Mouse (Mus musculus) kidney, adult 10 weeks (tissue): ENCODE measurements around the gene Gm43720. TPM values are rescaled to one million over a fixed set of nuclear protein-coding genes. Genes with fewer than 3 reads are reported as not detected.

Experiments used
- polyA plus RNA-seq: library from polyadenylated mRNA; stranded (reverse); fragments of 350-450 nt; fragmentation: Illumina TruSeq; extraction: RNeasy Lipid Tissue Mini Kit (QIAGEN cat#74804); gene quantifications from one replicate; pipeline ENCODE4 v1.2.3, GENCODE M21; 2014; ENCODE audit warnings: low read depth, low replicate concordance

Gm43720 gene
- not detected for polyA plus RNA-seq

DNA sequence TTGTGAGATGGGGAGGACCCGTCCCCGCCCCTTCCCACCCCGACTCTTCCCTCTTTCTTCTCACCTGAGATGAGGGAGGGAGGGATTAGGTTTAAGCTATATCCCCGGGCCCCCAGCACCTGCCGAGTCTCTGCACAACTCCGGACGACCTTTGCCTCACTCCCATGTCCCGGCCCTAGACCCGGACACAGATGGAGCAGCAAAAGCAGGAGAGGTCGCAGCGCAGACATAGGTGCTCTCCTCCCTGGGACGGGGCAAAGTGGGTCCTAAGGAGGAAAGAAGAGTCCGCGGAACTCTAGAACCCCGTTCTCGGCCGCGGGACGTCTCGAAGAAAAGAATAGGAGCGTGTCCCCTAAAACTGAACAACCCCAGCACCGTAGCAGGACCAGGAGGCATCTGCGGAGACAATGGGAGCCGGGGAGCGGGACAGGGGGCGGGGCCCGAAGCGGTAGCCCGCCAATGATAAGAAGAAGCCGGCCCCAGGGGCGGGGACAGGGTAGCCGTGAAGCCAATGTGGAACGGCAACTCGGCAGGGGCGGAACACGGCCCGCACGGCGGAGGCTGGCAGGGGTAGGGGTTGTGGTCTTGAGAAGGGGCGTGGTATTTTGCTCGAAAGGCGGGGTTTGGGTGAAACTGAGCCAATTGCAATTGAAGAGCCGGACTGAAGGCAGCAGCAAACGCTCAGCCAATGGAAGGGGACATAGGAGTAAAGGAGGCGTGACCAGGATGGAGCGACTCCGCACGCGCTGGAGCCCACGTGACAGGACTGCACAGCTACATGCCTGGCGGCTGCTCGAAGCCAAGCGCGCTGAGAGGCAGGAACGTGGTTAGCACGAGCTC lies at the start of gene Gm43720, which contains the start of the genes Gpc2 and Stag3:
Gene Gm43720, minus strand, starts transcription at position 374 of the 840 bp plus-strand sequence.
Gene Gpc2, minus strand, starts transcription at position 421 of the 840 bp plus-strand sequence.
Gene Stag3, plus strand, starts transcription at position 656 of the 840 bp plus-strand sequence.

DNA sequence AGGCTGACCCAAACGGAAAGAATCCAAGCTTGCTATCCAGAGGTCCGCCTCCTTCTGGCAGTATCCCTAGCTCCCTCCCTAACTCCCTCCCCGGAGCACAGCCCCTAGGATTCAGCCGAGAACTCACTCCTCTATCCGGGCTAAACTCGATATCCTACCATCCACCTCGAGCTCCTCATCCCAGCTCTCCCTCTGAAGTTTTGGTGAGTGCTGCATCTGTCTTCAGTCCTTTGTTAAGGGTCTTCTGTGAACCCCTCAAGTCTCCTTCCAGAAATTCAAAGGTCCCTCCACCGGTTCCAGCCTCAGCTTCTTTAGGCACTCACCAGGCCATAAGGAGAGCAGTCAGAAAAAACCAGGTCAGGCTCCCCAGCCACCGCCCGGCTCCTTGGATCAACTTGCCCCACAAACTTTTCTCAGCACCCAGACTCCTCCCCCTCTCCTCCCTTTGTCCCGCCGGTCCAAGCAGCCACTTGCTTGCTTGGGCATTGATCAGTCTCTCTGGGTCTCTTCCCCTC lies 7.3 kb downstream of the Gm43720 start, which contains the start of gene Gal3st4:
Gene Gal3st4, minus strand, starts transcription at position 432 of the 515 bp plus-strand sequence.

DNA sequence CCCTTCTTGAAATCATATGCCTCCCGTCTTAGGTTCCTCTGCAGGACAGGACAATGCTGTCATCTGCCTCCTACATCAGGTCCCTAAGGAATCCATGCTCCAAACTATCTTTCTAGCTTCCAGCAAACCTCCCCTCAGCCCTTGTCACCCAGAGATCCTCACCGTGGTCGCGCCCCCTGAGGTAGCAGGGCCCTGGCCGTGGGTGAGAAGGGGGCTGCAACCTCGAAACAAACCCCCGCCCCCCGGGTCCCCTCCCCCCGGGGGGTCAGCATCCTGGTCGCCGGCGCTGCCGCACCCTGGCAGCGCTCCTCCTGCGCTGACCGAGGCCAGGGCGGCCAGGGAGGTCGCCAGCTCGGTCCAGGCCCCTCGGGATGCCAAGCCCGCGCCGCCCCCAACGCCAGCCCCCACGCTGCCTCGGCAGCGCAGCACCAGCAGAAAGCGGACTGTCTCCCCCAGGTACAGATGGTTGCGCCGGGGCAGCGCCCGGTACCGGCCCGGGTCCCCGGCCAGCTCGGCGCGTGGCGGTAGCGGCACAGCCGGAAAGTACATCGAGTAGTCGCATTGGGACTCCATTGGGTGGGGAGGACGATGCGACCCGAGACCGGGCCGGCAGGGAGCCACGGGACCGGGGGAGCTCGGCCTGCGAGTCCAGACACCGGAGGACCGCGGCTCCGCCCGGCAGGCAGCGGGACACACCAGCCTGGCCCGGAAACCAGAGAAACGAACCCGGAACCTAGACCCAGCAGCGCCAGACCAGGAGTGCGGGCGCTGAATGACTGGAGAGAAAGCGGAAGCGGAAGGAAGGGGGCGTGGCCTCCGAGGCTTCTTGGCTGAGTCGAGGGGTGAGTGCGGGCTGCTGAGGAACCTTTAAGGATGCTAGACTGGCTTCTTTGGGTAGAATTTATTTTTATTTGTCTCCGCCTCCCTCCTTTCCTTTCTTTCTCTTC lies 16.2 kb downstream of the Gm43720 start, which contains the start of gene BC037034:
Gene BC037034, minus strand, starts transcription at position 774 of the 947 bp plus-strand sequence.

DNA sequence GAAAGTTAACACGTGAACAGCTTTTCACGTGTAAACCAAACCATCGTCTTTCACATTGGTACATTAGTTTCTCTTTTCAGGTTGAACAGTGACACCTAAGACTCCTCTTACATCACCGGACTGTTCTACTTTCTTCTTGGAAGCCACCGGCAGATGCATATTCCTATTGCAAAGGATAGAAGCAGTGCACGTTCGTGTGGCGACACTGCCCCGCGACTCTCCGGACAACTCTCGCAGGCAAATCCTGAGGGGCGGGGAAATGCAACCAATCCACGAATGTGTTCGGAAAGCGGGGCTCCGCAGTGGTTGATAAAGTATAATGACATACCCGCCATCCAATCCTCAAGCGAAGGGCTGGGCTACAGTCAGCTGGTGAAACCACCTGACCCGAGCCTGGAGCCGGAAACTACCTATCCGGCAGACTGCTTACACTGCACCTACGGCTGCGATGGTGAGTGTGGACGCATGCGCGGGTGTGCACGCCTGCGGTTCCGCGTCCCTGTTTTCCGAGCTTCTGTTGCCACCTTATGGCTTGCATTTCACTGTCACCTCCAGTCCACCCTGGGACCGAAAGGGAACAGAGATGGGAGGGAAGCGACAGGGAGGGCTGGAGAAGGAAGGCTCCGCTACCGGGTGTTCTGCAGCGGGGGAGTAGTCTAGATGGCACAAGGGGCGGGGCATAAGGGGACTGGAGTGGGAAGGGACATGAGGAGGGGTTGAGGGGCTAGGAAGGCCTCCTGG lies 24.2 kb downstream of the Gm43720 start, which contains the start of gene Lamtor4:
Gene Lamtor4, plus strand, starts transcription at position 130 of the 741 bp plus-strand sequence.

GRCm38 (mm10) chr5:138225700-138226099 lies 54.1 kb downstream of the Gm43720 start, which contains the start of gene Nxpe5:
Gene Nxpe5, plus strand, starts transcription at chr5:138225898.

Other genes starting within 250 kb of the Gm43720 start
- not detected for gene Smok3c, start 226.8 kb downstream of the Gm43720 start, polyA plus RNA-seq
- 50.9 TPM for gene Zkscan1, start 194.9 kb downstream of the Gm43720 start, polyA plus RNA-seq
- gene Zscan21, start 163.1 kb downstream of the Gm43720 start, polyA plus RNA-seq: 17.5 TPM
- gene Zfp113, start 124.2 kb downstream of the Gm43720 start, polyA plus RNA-seq: 16.9 TPM
- gene Cops6, start 118.9 kb downstream of the Gm43720 start, polyA plus RNA-seq: 75.6 TPM
- 4.8 TPM for gene Ap4m1, start 108.0 kb downstream of the Gm43720 start, polyA plus RNA-seq
- gene Mcm7, start 107.5 kb downstream of the Gm43720 start, polyA plus RNA-seq: 6.9 TPM
- gene Taf6, start 92.5 kb downstream of the Gm43720 start, polyA plus RNA-seq: 2.7 TPM
- 9.6 TPM for gene Cnpy4, start 92.5 kb downstream of the Gm43720 start, polyA plus RNA-seq
- 0.36 TPM for gene Mblac1, start 85.6 kb downstream of the Gm43720 start, polyA plus RNA-seq
- gene Nxpe5, start 54.1 kb downstream of the Gm43720 start, polyA plus RNA-seq: not detected
- 2.1 TPM for gene Lamtor4, start 24.5 kb downstream of the Gm43720 start, polyA plus RNA-seq
- 1.3 TPM for gene BC037034, start 15.9 kb downstream of the Gm43720 start, polyA plus RNA-seq
- gene Gal3st4, start 7.1 kb downstream of the Gm43720 start, polyA plus RNA-seq: not detected
- gene Gpc2, start within 50 bp of the Gm43720 start, polyA plus RNA-seq: not detected
- gene Stag3, start 282 bp upstream of the Gm43720 start, polyA plus RNA-seq: not detected
- gene Pvrig, start 62.0 kb upstream of the Gm43720 start, polyA plus RNA-seq: not detected
- gene Zfp157, start 161.5 kb upstream of the Gm43720 start, polyA plus RNA-seq: 24.4 TPM